Comparison of ENCODE assay signal across 16 mouse cellular contexts in genomic region chr6:71737202-71737601, GRCm38 (mm10). TPM values are rescaled to one million over a fixed set of nuclear protein-coding genes. Genes with fewer than 3 reads are reported as not detected.
DNase-seq lines count a peak whose midpoint lies in the region; ATAC-seq and TF ChIP-seq lines count a peak whose summit lies in the region.
"Had no signal": no experiment of that assay in that cellular context is flagged by ENCODE, and none has a peak within 500 bp of the region (broad histone marks: within the 10 kb centered on the region; RNA-seq: fewer than 3 reads in every experiment).

No protein-coding gene starts in this region.

- no peaks in the 10 kb centered on the region for H3K9me3 ChIP-seq in heart, embryonic 10.5 days
- no peaks in the 10 kb centered on the region for H3K9me3 ChIP-seq in midbrain, embryonic 11.5 days (ENCODE audit: control insufficient read depth, low read length)
- H3K9me3 ChIP-seq in midbrain, embryonic 10.5 days (replicated peaks), result no peaks in the 10 kb centered on the region
- H3K9me3 ChIP-seq: hindbrain, embryonic 12.5 days; midbrain, embryonic 13.5 days had no signal

- H3K9ac ChIP-seq in midbrain, embryonic 11.5 days (ENCODE audit: low read length), result no peak overlapping the region
- H3K9ac ChIP-seq: hindbrain, embryonic 12.5 days; midbrain, embryonic 13.5 days had no signal

- intact Hi-C loops in heart, postnatal 36 days (cut with DNase I), result no loop called here

- peaks cover 24% of the 10 kb centered on the region for H3K4me1 ChIP-seq in heart, embryonic 10.5 days
- peaks cover 6% of the 10 kb centered on the region; the same call in 1 of the 2 replicates for H3K4me1 ChIP-seq in midbrain, embryonic 11.5 days (ENCODE audit: control insufficient read depth, insufficient read depth, low read length)
- peaks cover 21% of the 10 kb centered on the region for H3K4me1 ChIP-seq in midbrain, embryonic 10.5 days
- H3K4me1 ChIP-seq in olfactory bulb, adult 2 months (ENCODE audit: control insufficient read depth, insufficient read depth, low read length), result peaks cover 21% of the 10 kb centered on the region

- no peak for TF ChIP-seq POLR2A in olfactory bulb, adult 2 months (IDR thresholded peaks at IDR 0.05; ENCODE audit: insufficient read depth, low read depth, low read length)

- no peak for TF ChIP-seq CTCF in olfactory bulb, adult 2 months (IDR thresholded peaks at IDR 0.05; ENCODE audit: insufficient read depth, low read depth, low read length)

- ATAC-seq in midbrain, embryonic 11.5 days (ENCODE audit: low FRiP score), result no peak
- ATAC-seq: lung, postnatal 0 days; midbrain, embryonic 13.5 days had no signal

- H3K4me2 ChIP-seq in midbrain, embryonic 11.5 days, result no peak overlapping the region
- H3K4me2 ChIP-seq: hindbrain, embryonic 12.5 days; midbrain, embryonic 13.5 days had no signal

- no peaks in the 10 kb centered on the region for H3K36me3 ChIP-seq in heart, embryonic 10.5 days
- no peaks in the 10 kb centered on the region for H3K36me3 ChIP-seq in midbrain, embryonic 11.5 days (ENCODE audit: control insufficient read depth, insufficient read depth, low read length)
- no peaks in the 10 kb centered on the region for H3K36me3 ChIP-seq in midbrain, embryonic 10.5 days
- H3K36me3 ChIP-seq: hindbrain, embryonic 12.5 days; midbrain, embryonic 13.5 days had no signal

- H3K27me3 ChIP-seq in heart, embryonic 10.5 days (ENCODE audit: insufficient read depth, poor library complexity, severe bottlenecking), result no peaks in the 10 kb centered on the region
- no peaks in the 10 kb centered on the region for H3K27me3 ChIP-seq in midbrain, embryonic 11.5 days (ENCODE audit: control insufficient read depth, insufficient read depth, low read length)
- no peaks in the 10 kb centered on the region for H3K27me3 ChIP-seq in midbrain, embryonic 10.5 days (ENCODE audit: low read depth, poor library complexity, severe bottlenecking)
- H3K27me3 ChIP-seq: hindbrain, embryonic 12.5 days; midbrain, embryonic 13.5 days had no signal

- peak overlapping the region; percentile 19; the same call in 1 of the 2 replicates for H3K27ac ChIP-seq in heart, embryonic 10.5 days
- no peak overlapping the region for H3K27ac ChIP-seq in midbrain, embryonic 11.5 days (ENCODE audit: low read depth, low read length)
- H3K27ac ChIP-seq in midbrain, embryonic 10.5 days (replicated peaks), result no peak overlapping the region
- peak overlapping the region; percentile 94 for H3K27ac ChIP-seq in olfactory bulb, adult 2 months (ENCODE audit: insufficient read depth, low read depth, low read length)
- H3K27ac ChIP-seq: hindbrain, embryonic 12.5 days; midbrain, embryonic 13.5 days had no signal

- no peak overlapping the region for H3K4me3 ChIP-seq in heart, embryonic 10.5 days
- no peak overlapping the region for H3K4me3 ChIP-seq in midbrain, embryonic 11.5 days (ENCODE audit: low read depth, low read length)
- no peak overlapping the region for H3K4me3 ChIP-seq in midbrain, embryonic 10.5 days
- H3K4me3 ChIP-seq in olfactory bulb, adult 2 months (ENCODE audit: insufficient read depth, low read depth, low read length), result no peak overlapping the region
- H3K4me3 ChIP-seq: hindbrain, embryonic 12.5 days; midbrain, embryonic 13.5 days had no signal

- DNase-seq in heart, embryonic 10.5 days (ENCODE audit: low spot score), result no peak
- no peak for DNase-seq in heart, postnatal 36 days
- DNase-seq in midbrain, embryonic 11.5 days (ENCODE audit: low spot score, missing footprints), result peak; percentile 60
- no peak for DNase-seq in midbrain, embryonic 10.5 days (ENCODE audit: low spot score)
- peak; percentile 22 for DNase-seq in kidney, postnatal 10 days
- no peak for DNase-seq in thymus, postnatal 10 days (ENCODE audit: low spot score in 2 of 2)
- DNase-seq in frontal cortex, postnatal 10 days (ENCODE audit: low spot score in 2 of 2), result no peak
- DNase-seq: cerebellum, postnatal 10 days; layer of hippocampus, adult 9-11 months; left cerebral cortex, postnatal 4 days; retina, postnatal 1 day; thymus, postnatal 14 days had no signal

- 45% methylated on average over 8 of the region's 8 CpGs for WGBS in heart, embryonic 10.5 days
- WGBS in midbrain, embryonic 11.5 days, result 85% methylated on average over 8 of the region's 8 CpGs
- 89% methylated on average over 8 of the region's 8 CpGs for WGBS in midbrain, embryonic 10.5 days
- WGBS in olfactory bulb, adult 2 months, result 42% methylated on average over 8 of the region's 8 CpGs

RNA-seq across cellular contexts. Expression of gene Reep1, which starts 29.8 kb away (rescaled TPM):
- 21.2 and 24.9 TPM in 2 replicates for polyA plus RNA-seq in heart, embryonic 10.5 days (2016; fragmentation: Nextera tagmentation; extraction: Ambion mirVana)
- total RNA-seq in heart, postnatal 36 days (2021), result 10 to 100 TPM; 14.7 to 17.4 TPM
- polyA plus RNA-seq in midbrain, embryonic 11.5 days (2014; fragmentation: Nextera tagmentation; extraction: Ambion mirVana), result 72.1 TPM in 2 replicates
- polyA plus RNA-seq in midbrain, embryonic 10.5 days (2016; fragmentation: Nextera tagmentation; extraction: Ambion mirVana), result 33.3 and 53.5 TPM in 2 replicates
- not detected in 2 replicates for polyA plus RNA-seq in olfactory bulb, adult 2 months (2012; ENCODE audit: insufficient read depth, insufficient read length, low replicate concordance, missing spikeins)

Comparison
In these comparisons a context has a peak if more than half of its experiments do, and no peak if none do; other contexts are left out.
1. DNase-seq: peak in midbrain, embryonic 11.5 days (single experiment) and kidney, postnatal 10 days (single experiment); none in heart, embryonic 10.5 days (single experiment), heart, postnatal 36 days (0 of 2), midbrain, embryonic 10.5 days (single experiment), thymus, postnatal 10 days (0 of 2) and frontal cortex, postnatal 10 days (0 of 2).
2. H3K27ac ChIP-seq: peak in heart, embryonic 10.5 days (single experiment) and olfactory bulb, adult 2 months (single experiment); none in midbrain, embryonic 11.5 days (single experiment) and midbrain, embryonic 10.5 days (single experiment).